Mouse (Mus musculus): ENCODE results near the gene Ppfia4. TPM values are rescaled to one million over a fixed set of nuclear protein-coding genes. Genes with fewer than 3 reads are reported as not detected.

Ppfia4 gene
- polyA plus RNA-seq, 1 experiment from 2014 or later = 2.0 TPM

GRCm38 (mm10) chr1:134281563-134281962 is 51.2 kb downstream of the Ppfia4 start:
- no peak for DNase-seq (ENCODE audit: low spot score)
- H3K4me2 ChIP-seq (ENCODE audit: low read length) = no peak overlapping the region
- H3K27ac ChIP-seq = no peak overlapping the region
- TF ChIP-seq CTCF (IDR thresholded peaks at IDR 0.05; ENCODE audit: low read depth) = peak; percentile 22; the same call in 1 of the 2 replicates
- H3K27me3 ChIP-seq (ENCODE audit: insufficient read depth, low read length) = no peaks in the 10 kb centered on the region
- H3K4me3 ChIP-seq (replicated peaks; ENCODE audit: low read depth, low read length) = no peak overlapping the region
- 74% methylated on average over 4 of the region's 4 CpGs for WGBS
- ATAC-seq (replicated peaks; ENCODE audit: low FRiP score, low read depth) = no peak
- no peaks in the 10 kb centered on the region for H3K9me3 ChIP-seq (replicated peaks; ENCODE audit: low read length)
- H3K36me3 ChIP-seq (ENCODE audit: insufficient read depth, low read length) = no peaks in the 10 kb centered on the region
- no peak overlapping the region for H3K9ac ChIP-seq (ENCODE audit: low read depth, low read length)
- H3K4me1 ChIP-seq (replicated peaks; ENCODE audit: insufficient read depth, low read length) = no peaks in the 10 kb centered on the region

- Histone ChIP-seq H3K27me3 (ENCODE audit: insufficient read depth, low read length) (no peaks in the 10 kb centered on the region), H3K4me1 (replicated peaks; ENCODE audit: insufficient read depth, low read length) (peaks cover 5% of the 10 kb centered on the region; the same call in 1 of the 2 replicates), H3K36me3 (ENCODE audit: insufficient read depth, low read length) (no peaks in the 10 kb centered on the region), H3K27ac (no peak overlapping the region), H3K4me2 (ENCODE audit: low read length) (no peak overlapping the region), H3K9ac (ENCODE audit: low read depth, low read length) (no peak overlapping the region), H3K9me3 (replicated peaks; ENCODE audit: low read length) (no peaks in the 10 kb centered on the region), H3K4me3 (replicated peaks; ENCODE audit: low read depth, low read length) (no peak overlapping the region)
- no peak for TF ChIP-seq CTCF (IDR thresholded peaks at IDR 0.05; ENCODE audit: low read depth)
- ATAC-seq (replicated peaks; ENCODE audit: low FRiP score, low read depth) (no peak), DNase-seq (ENCODE audit: low spot score) (no peak)
- 86% methylated on average over 5 of the region's 5 CpGs for WGBS
These were observed 52.6 kb downstream of the Ppfia4 start for GRCm38 (mm10) chr1:134280174-134280573.

GRCm38 (mm10) chr1:134276823-134277222 is 55.9 kb downstream of the Ppfia4 start:
- 69% methylated on average over 7 of the region's 7 CpGs for WGBS
- TF ChIP-seq CTCF (IDR thresholded peaks at IDR 0.05; ENCODE audit: low read depth) = no peak

GRCm38 (mm10) chr1:134275616-134276464 is 56.9 kb downstream of the Ppfia4 start:
- peak overlapping the region; percentile 36; the same call in 1 of the 2 replicates for H3K27ac ChIP-seq
- no peaks in the 10 kb centered on the region for H3K36me3 ChIP-seq (ENCODE audit: insufficient read depth, low read length)
- H3K9me3 ChIP-seq (replicated peaks; ENCODE audit: low read length) = no peaks in the 10 kb centered on the region
- 33% methylated on average over 13 of the region's 13 CpGs for WGBS
- no peak overlapping the region for H3K4me2 ChIP-seq (ENCODE audit: low read length)
- peaks cover 5% of the 10 kb centered on the region; the same call in 1 of the 2 replicates for H3K4me1 ChIP-seq (replicated peaks; ENCODE audit: insufficient read depth, low read length)
- ATAC-seq (replicated peaks; ENCODE audit: low FRiP score, low read depth) (peak; percentile 69; the same call in 1 of the 2 replicates), DNase-seq (ENCODE audit: low spot score) (peak; percentile 24)
- H3K27me3 ChIP-seq (ENCODE audit: insufficient read depth, low read length) = no peaks in the 10 kb centered on the region
- H3K9ac ChIP-seq (ENCODE audit: low read depth, low read length) = no peak overlapping the region
- no peak for TF ChIP-seq CTCF (IDR thresholded peaks at IDR 0.05; ENCODE audit: low read depth)
- H3K4me3 ChIP-seq (replicated peaks; ENCODE audit: low read depth, low read length) = no peak overlapping the region

More at GRCm38 (mm10) chr1:134276823-134277222, 55.9 kb downstream of the Ppfia4 start:
- H3K36me3 ChIP-seq (ENCODE audit: insufficient read depth, low read length) = no peaks in the 10 kb centered on the region
- H3K27ac ChIP-seq = no peak overlapping the region
- DNase-seq (ENCODE audit: low spot score) = no peak
- H3K9ac ChIP-seq (ENCODE audit: low read depth, low read length) = no peak overlapping the region
- H3K27me3 ChIP-seq (ENCODE audit: insufficient read depth, low read length) = no peaks in the 10 kb centered on the region
- H3K4me1 ChIP-seq (replicated peaks; ENCODE audit: insufficient read depth, low read length) = peaks cover 5% of the 10 kb centered on the region; the same call in 1 of the 2 replicates
- no peak for ATAC-seq (replicated peaks; ENCODE audit: low FRiP score, low read depth)
- H3K9me3 ChIP-seq (replicated peaks; ENCODE audit: low read length) = no peaks in the 10 kb centered on the region
- H3K4me3 ChIP-seq (replicated peaks; ENCODE audit: low read depth, low read length) = no peak overlapping the region
- H3K4me2 ChIP-seq (ENCODE audit: low read length) = no peak overlapping the region

GRCm38 (mm10) chr1:134274483-134274920 is 58.2 kb downstream of the Ppfia4 start:
- H3K9me3 ChIP-seq (replicated peaks; ENCODE audit: low read length) = no peaks in the 10 kb centered on the region
- WGBS = 42% methylated on average over 7 of the region's 7 CpGs
- H3K9ac ChIP-seq (ENCODE audit: low read depth, low read length) = no peak overlapping the region
- H3K36me3 ChIP-seq (ENCODE audit: insufficient read depth, low read length) = no peaks in the 10 kb centered on the region
- H3K4me2 ChIP-seq (ENCODE audit: low read length) = no peak overlapping the region
- TF ChIP-seq CTCF (IDR thresholded peaks at IDR 0.05; ENCODE audit: low read depth) = no peak
- H3K4me3 ChIP-seq (replicated peaks; ENCODE audit: low read depth, low read length) = no peak overlapping the region
- H3K4me1 ChIP-seq (replicated peaks; ENCODE audit: insufficient read depth, low read length) = peaks cover 5% of the 10 kb centered on the region; the same call in 1 of the 2 replicates
- no peak overlapping the region for H3K27ac ChIP-seq
- ATAC-seq (replicated peaks; ENCODE audit: low FRiP score, low read depth) = no peak
- H3K27me3 ChIP-seq (ENCODE audit: insufficient read depth, low read length) = no peaks in the 10 kb centered on the region
- DNase-seq (ENCODE audit: low spot score) = no peak

- no peak for TF ChIP-seq CTCF (IDR thresholded peaks at IDR 0.05; ENCODE audit: low read depth)
- no peak overlapping the region for H3K9ac ChIP-seq (ENCODE audit: low read depth, low read length)
- H3K4me1 ChIP-seq (replicated peaks; ENCODE audit: insufficient read depth, low read length) = peaks cover 5% of the 10 kb centered on the region; the same call in 1 of the 2 replicates
- ATAC-seq (replicated peaks; ENCODE audit: low FRiP score, low read depth) (no peak), DNase-seq (ENCODE audit: low spot score) (no peak)
- H3K27ac ChIP-seq = no peak overlapping the region
- H3K27me3 ChIP-seq (ENCODE audit: insufficient read depth, low read length) = no peaks in the 10 kb centered on the region
- no peaks in the 10 kb centered on the region for H3K36me3 ChIP-seq (ENCODE audit: insufficient read depth, low read length)
- WGBS = 53% methylated on average over 9 of the region's 9 CpGs
- no peak overlapping the region for H3K4me2 ChIP-seq (ENCODE audit: low read length)
- no peak overlapping the region for H3K4me3 ChIP-seq (replicated peaks; ENCODE audit: low read depth, low read length)
- no peaks in the 10 kb centered on the region for H3K9me3 ChIP-seq (replicated peaks; ENCODE audit: low read length)
These were observed 59.0 kb downstream of the Ppfia4 start for GRCm38 (mm10) chr1:134273493-134274395.

All from kidney, postnatal 0 days (tissue).